25 mouse cellular contexts compared by ENCODE assay signal in the genomic region with DNA sequence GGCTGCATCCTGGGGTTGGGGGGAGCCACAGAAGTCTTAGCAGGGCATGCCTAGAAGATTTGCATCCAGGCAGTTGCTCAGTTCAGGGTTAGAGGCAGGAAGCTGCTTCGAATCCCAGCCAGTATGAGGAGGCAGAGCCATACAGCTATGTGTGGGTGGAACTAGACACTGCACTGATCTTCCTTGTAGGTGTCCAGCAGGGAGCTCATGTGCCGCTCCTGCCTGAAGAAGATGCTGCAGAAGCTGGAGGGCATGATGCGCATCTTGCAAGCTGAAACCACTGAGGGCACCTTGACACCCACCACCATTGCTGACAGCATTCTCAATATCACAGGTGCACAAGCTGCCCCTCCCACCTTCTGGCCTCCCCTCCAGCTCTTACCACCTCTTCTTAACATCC. TPM values are rescaled to one million over a fixed set of nuclear protein-coding genes. Genes with fewer than 3 reads are reported as not detected.
"Had no signal": no experiment of that assay in that cellular context is flagged by ENCODE, and none has a peak within 500 bp of the region (broad histone marks: within the 10 kb centered on the region; RNA-seq: fewer than 3 reads in every experiment).

No protein-coding gene starts in this region.

- H3K27me3 ChIP-seq: heart, embryonic 12.5 days; hindbrain, embryonic 13.5 days; hindbrain, embryonic 15.5 days; limb, embryonic 13.5 days; limb, embryonic 15.5 days; liver, embryonic 12.5 days had no signal

- H3K27ac ChIP-seq: gastrocnemius, adult 2 months; heart, embryonic 10.5 days; hindbrain, embryonic 13.5 days; hindbrain, embryonic 15.5 days; hindbrain, postnatal 0 days; limb, embryonic 13.5 days; limb, embryonic 15.5 days; liver, embryonic 12.5 days; liver, embryonic 14.5 days had no signal

- ATAC-seq: hindbrain, postnatal 0 days; intestine, embryonic 16.5 days; liver, embryonic 12.5 days had no signal

- H3K9me3 ChIP-seq: heart, embryonic 10.5 days; heart, embryonic 12.5 days; hindbrain, embryonic 13.5 days; hindbrain, embryonic 15.5 days; limb, embryonic 13.5 days; limb, embryonic 15.5 days; liver, embryonic 12.5 days had no signal

- H3K4me2 ChIP-seq: heart, embryonic 12.5 days; hindbrain, embryonic 13.5 days; hindbrain, embryonic 15.5 days; limb, embryonic 13.5 days; limb, embryonic 15.5 days; liver, embryonic 12.5 days had no signal

- H3K4me1 ChIP-seq: heart, embryonic 10.5 days; heart, embryonic 12.5 days; hindbrain, embryonic 13.5 days; hindbrain, embryonic 15.5 days; limb, embryonic 13.5 days; limb, embryonic 15.5 days had no signal

- H3K9ac ChIP-seq: heart, embryonic 12.5 days; hindbrain, embryonic 13.5 days; hindbrain, embryonic 15.5 days; limb, embryonic 13.5 days; limb, embryonic 15.5 days; liver, embryonic 12.5 days; liver, embryonic 14.5 days had no signal

- DNase-seq: gastrocnemius, adult 2 months; gastrocnemius, postnatal 10 days; gastrocnemius, postnatal 25 days; heart, adult 18-20 months; heart, postnatal 14 days; heart, postnatal 36 days; kidney, adult 11 months; kidney, adult 2 months; kidney, adult 9 months; kidney, postnatal 10 days; kidney, postnatal 25 days; layer of hippocampus, postnatal 36 days; left cerebral cortex, postnatal 4 days had no signal

- H3K4me3 ChIP-seq: gastrocnemius, adult 2 months; heart, embryonic 10.5 days; heart, embryonic 12.5 days; hindbrain, embryonic 13.5 days; hindbrain, embryonic 15.5 days; limb, embryonic 13.5 days; limb, embryonic 15.5 days; liver, embryonic 12.5 days had no signal

RNA-seq across cellular contexts. Expression of gene Rab26, which starts 45.5 kb away (rescaled TPM):
- total RNA-seq: gastrocnemius, adult 2 months; granulocyte monocyte progenitor cell, adult 5-6 weeks; heart, adult 18-20 months; heart, postnatal 36 days; hematopoietic stem cell, adult 5-6 weeks had no signal
